Mouse (Mus musculus) myocyte (in vitro differentiated cells): ENCODE results near the gene Slc16a10.

Experiments used
- CEBPB ChIP-seq: IDR thresholded peaks from 2 replicates; pipeline ENCODE4 v1.6.1; 2011; ENCODE audit warnings: mild to moderate bottlenecking, moderate library complexity; ENCODE audit not compliant: poor library complexity, insufficient read depth, severe bottlenecking
- E2F4 ChIP-seq: IDR thresholded peaks from one replicate; pipeline ENCODE4 v1.6.1; 2011; ENCODE audit warnings: mild to moderate bottlenecking, control low read depth, moderate library complexity; ENCODE audit not compliant: insufficient read depth
- MYOD1 ChIP-seq, 3 experiments: IDR thresholded peaks; one replicate each; pipeline ENCODE4 v1.6.1; 2011; ENCODE audit warnings: control low read depth in 2 of 3, low read depth in 2 of 3, mild to moderate bottlenecking in 2 of 3, moderate library complexity in 1 of 3; ENCODE audit not compliant: insufficient read length in 2 of 3, control insufficient read depth in 1 of 3
- POLR2A ChIP-seq: IDR thresholded peaks from one replicate; pipeline ENCODE4 v1.6.1; 2011; ENCODE audit warnings: low read depth, mild to moderate bottlenecking, control low read depth, moderate library complexity; ENCODE audit not compliant: insufficient read length
- POLR2AphosphoS2 ChIP-seq: IDR thresholded peaks from one replicate; pipeline ENCODE4 v1.6.1; 2011; ENCODE audit warnings: low read depth, control low read depth; ENCODE audit not compliant: insufficient read length
- SRF ChIP-seq: IDR thresholded peaks from one replicate; pipeline ENCODE4 v1.6.1; 2011; ENCODE audit warnings: low read depth; ENCODE audit not compliant: control insufficient read depth, insufficient read length
- TCF12 ChIP-seq: IDR thresholded peaks from one replicate; pipeline ENCODE4 v1.6.1; 2011; ENCODE audit warnings: mild to moderate bottlenecking, control low read depth; ENCODE audit not compliant: poor library complexity, insufficient read depth, severe bottlenecking
- TCF3 ChIP-seq: IDR thresholded peaks from one replicate; pipeline ENCODE4 v1.6.1; 2011; ENCODE audit warnings: low read depth, control low read depth; ENCODE audit not compliant: insufficient read length

- TF ChIP-seq POLR2A, result no peak
- TF ChIP-seq POLR2AphosphoS2, result no peak
- no peak for TF ChIP-seq E2F4
- no peak for TF ChIP-seq TCF12
- TF ChIP-seq CEBPB, result no peak
- TF ChIP-seq TCF3, result no peak
- no peak for TF ChIP-seq SRF
- no peak for TF ChIP-seq MYOD1 (IDR thresholded peaks at IDR 0.05; ENCODE audit: control insufficient read depth in 1 of 3, insufficient read length in 2 of 3, low read depth in 2 of 3)
Measured at GRCm38 (mm10) chr10:40131690-40132418, 10.2 kb downstream of the Slc16a10 start.
